Mouse (Mus musculus): ENCODE measurements around the gene Pih1d2. TPM values are rescaled to one million over a fixed set of nuclear protein-coding genes. Genes with fewer than 3 reads are reported as not detected.

The Pih1d2 gene
- total RNA-seq (2023) = 1.7 TPM

DNA sequence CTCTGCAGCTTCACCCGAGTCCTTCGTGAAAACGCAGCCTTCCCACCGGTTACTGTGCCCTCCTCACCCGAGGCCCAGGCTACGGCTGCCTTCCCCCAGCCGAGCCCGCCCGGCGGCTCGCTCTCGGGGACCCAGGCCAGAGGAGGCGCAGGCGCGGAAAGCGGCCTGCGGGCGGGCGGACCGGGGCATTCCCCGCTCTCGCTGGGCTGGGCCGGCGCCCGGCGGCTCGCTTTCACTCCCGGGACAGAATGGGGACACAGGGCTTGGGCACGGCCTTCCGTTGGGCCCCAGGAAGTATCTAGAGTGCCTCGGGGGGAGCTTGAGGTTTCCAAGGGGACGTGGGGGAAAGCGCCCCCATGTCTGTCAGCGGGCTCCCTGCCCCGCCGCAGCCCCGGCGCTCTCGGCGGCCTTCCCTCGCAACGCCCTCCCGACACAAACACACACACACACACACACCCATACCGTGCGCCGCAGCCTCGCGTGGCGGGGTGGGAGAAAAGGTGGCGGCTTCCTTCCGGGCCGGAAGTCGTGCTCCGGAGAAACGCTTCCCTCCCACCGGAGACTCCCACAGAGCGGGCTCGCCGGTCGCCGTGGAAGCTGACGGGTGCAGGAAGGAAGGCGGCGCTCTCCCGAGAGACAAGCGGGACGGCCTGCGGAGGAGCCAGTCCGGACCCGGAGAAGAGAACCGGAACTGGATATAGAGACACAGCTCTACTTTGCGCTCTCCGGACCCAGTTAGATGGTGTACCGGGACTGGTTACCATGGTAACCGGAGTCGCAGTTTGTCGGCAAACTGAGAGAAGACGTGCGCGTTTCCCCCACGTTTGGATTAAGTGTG is at the start of gene Pih1d2, which contains the start of gene Nkapd1:
Gene Pih1d2 (plus strand): TSS at position 556 of the 838 bp plus-strand sequence.
Gene Nkapd1 (minus strand): TSS at position 699 of the 838 bp plus-strand sequence.

GRCm38 (mm10) chr9:50603189-50603997 is 13.7 kb upstream of the Pih1d2 start, which contains the start of the genes Sdhd and Timm8b:
TSS of gene Sdhd (minus strand) at chr9:50603812.
TSS of gene Timm8b (plus strand) at chr9:50603910.

GRCm38 (mm10) chr9:50659392-50660217 is 42.5 kb downstream of the Pih1d2 start, which contains the start of gene Dlat:
TSS of gene Dlat (minus strand) at chr9:50659780.

Other genes starting within 250 kb of the Pih1d2 start
- gene Plet1, start 122.8 kb upstream of the Pih1d2 start, total RNA-seq (2023) = not detected
- gene Pts, start 88.6 kb upstream of the Pih1d2 start, total RNA-seq (2023) = 40.5 TPM
- 2.3 TPM for gene Il18, start 62.5 kb upstream of the Pih1d2 start, total RNA-seq (2023)
- gene Bco2, start 62.1 kb upstream of the Pih1d2 start, total RNA-seq (2023) = not detected
- gene Tex12, start 56.0 kb upstream of the Pih1d2 start, total RNA-seq (2023) = not detected
- gene Sdhd, start 13.5 kb upstream of the Pih1d2 start, total RNA-seq (2023) = 52.9 TPM
- gene Timm8b, start 13.4 kb upstream of the Pih1d2 start, total RNA-seq (2023) = 42.6 TPM
- 32.5 TPM for gene Nkapd1, start 143 bp downstream of the Pih1d2 start, total RNA-seq (2023)
- gene Dlat, start 42.5 kb downstream of the Pih1d2 start, total RNA-seq (2023) = 27.2 TPM
- gene Dixdc1, start 122.2 kb downstream of the Pih1d2 start, total RNA-seq (2023) = not detected
- not detected for gene 2310030G06Rik, start 129.2 kb downstream of the Pih1d2 start, total RNA-seq (2023)
- not detected for gene Cryab, start 134.0 kb downstream of the Pih1d2 start, total RNA-seq (2023)
- gene Hspb2, start 135.0 kb downstream of the Pih1d2 start, total RNA-seq (2023) = not detected
- 7.9 TPM for gene Fdxacb1, start 150.9 kb downstream of the Pih1d2 start, total RNA-seq (2023)
- gene Alg9, start 157.7 kb downstream of the Pih1d2 start, total RNA-seq (2023) = 20.2 TPM
- gene 1110032A03Rik, start 158.2 kb downstream of the Pih1d2 start, total RNA-seq (2023) = 11.1 TPM
- 68.4 TPM for gene Ppp2r1b, start 228.0 kb downstream of the Pih1d2 start, total RNA-seq (2023)